Mouse (Mus musculus): ENCODE measurements around the gene Gnl2. TPM values are rescaled to one million over a fixed set of nuclear protein-coding genes. Genes with fewer than 3 reads are reported as not detected.

Gnl2 gene
- polyA plus RNA-seq, 1 experiment from 2014 or later: 31.8 TPM

DNA sequence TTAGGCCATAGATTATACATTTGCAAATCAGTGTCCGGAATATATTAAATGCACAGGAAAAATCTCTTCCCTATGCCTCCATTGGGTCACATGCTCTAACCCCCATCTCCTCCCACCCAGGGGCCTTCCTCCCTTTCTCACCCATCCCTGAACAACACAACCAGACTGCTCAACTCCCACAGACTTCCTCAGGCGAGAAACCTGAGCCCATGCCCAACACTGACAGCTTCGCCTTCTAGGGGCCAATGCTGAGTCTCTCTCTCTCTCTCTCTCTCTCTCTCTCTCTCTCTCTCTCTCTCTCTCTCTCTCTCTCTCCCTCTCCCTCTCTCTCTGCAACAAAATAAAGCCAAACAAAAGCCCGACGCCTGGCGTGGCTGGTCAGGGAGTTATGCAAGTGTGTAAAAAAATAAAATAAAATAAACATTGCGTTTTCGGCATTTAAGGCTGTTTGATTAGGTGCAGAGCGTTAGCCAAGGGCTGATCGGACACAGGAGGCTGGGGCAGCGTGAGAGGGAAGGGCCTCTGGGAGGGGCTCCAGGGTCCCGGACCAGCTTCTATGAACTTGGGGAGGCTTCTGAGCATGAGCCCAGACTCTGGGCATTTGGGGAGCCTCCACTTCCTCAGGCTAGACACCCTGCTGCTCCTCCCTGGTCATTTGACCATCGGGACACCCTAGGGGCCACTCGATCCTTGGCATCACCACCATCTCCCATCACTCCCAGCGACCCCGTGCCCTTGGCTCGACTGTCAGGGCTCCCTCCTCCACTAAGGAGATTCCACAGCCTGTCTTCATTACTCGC is 31.3 kb upstream of the Gnl2 start:
- no peak overlapping the region for H3K4me2 ChIP-seq
- peaks cover 88% of the 10 kb centered on the region for H3K27me3 ChIP-seq
- 10% methylated on average over 18 of the region's 18 CpGs for WGBS (ENCODE audit: insufficient replicate concordance)

DNA sequence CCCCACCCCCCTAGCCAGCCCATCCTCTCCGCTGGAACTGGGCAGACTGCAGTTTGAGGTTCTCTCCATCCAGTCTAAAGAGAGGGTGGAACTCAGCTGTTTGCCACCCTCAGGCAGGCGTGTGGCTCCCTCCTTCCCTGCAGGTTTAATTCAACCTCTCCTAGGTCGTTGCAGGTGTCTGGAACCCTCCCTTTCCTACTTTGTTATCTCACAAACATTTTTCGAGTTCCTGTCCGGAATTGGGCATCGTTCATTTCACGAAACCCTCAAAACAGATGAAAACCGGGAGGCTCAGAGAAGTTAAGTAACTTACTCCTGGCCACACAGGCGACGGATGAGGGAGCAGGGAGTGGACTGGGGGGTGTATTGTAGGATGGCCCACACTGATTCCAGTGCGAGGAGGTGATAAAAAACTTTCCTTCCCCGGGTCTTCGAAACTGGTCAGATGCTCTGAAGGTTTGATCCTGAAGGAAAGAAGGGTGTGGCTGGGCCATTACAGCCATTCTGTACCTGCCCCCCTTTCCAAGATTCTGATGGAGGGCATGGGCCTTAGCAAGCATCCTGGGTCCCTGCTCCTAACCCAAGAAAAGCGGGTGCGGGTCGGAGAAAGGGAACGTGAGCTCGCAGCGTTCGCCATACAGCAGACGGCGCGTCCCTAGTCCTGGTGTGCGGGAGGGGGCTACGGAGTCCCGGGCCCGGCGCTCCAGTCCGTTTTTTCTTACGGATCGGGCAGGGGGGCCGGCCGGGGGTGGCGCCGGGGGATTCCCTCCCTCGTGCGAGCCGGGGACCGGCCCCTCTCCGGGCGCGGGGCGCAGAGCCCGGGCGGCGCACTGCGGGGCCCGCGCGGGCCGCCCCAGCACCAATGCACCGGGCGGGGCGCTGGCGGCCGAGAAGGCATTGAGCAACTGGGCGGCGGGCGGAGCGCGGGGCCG is 30.4 kb upstream of the Gnl2 start, which contains the start of gene Rspo1:
Gene Rspo1, plus strand, starts transcription at position 760 of the 932 bp plus-strand sequence.
- Histone ChIP-seq H3K36me3 (replicated peaks) (no peaks in the 10 kb centered on the region), H3K9me3 (replicated peaks) (no peaks in the 10 kb centered on the region), H3K4me2 (peak within 1 kb of the TSS; percentile 56), H3K9ac (no peak within 1 kb of the TSS), H3K4me1 (replicated peaks) (peaks cover 10% of the 10 kb centered on the region; the same call in 1 of the 2 replicates), H3K27ac (replicated peaks) (no peak within 1 kb of the TSS), H3K27me3 (peaks cover 97% of the 10 kb centered on the region), H3K4me3 (replicated peaks) (peak within 1 kb of the TSS; percentile 39)
- 2% methylated on average over 45 of the region's 62 CpGs for WGBS (ENCODE audit: insufficient replicate concordance)
- no peak for ATAC-seq (ENCODE audit: insufficient read depth)

More for the DNA sequence above, 31.3 kb upstream of the Gnl2 start:
- no peak overlapping the region for H3K4me3 ChIP-seq (replicated peaks)
- no peaks in the 10 kb centered on the region for H3K36me3 ChIP-seq (replicated peaks)
- no peak for ATAC-seq (ENCODE audit: insufficient read depth)
- H3K27ac ChIP-seq (replicated peaks): no peak overlapping the region
- no peaks in the 10 kb centered on the region for H3K9me3 ChIP-seq (replicated peaks)
- H3K4me1 ChIP-seq (replicated peaks): peaks cover 10% of the 10 kb centered on the region; the same call in 1 of the 2 replicates
- no peak overlapping the region for H3K9ac ChIP-seq

DNA sequence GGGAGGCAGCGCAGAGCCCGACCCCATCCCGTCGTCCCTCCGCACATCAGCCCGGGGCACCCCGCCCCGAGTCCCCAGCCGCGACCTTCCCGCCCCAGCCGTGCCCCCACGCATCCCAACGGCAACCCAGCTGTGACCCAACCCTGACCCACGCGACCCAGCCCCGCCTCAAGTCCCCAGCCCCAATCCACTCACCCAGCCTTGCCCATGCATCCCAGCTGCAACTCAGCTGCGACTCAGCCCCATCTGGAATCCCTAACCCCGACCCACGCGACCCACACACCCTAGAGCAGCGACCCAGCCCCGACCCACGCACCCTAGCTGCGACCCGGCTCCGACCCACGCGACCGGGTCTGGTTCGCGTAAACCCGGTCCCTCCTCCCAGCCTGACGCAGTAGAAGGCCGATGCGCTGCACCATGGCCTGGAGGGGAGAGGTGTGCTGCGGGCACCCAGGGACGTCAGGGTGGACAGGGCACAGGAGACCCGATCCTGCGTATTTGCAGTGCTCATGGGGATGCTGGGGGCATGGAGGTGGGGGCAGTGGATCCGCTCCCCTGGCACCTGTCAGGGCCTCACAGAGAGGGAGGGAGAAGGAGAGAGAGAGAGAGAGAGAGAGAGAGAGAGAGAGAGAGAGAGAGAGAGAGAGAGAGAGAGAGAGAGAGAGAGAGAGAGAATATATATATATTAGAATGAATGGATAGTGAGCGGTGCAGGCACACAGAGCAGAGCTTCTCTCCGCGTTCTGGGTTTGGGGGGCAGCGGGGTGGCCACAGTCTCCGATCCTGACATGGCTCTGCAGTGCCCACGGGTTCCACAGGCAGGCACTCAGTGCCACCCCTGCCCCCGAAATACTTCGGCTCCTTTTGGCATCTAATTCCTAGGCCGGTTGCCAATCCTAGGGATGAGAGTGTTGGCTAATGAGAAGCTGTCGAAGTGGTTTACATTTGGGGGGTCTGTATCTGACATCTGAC is 29.4 kb upstream of the Gnl2 start:
- no peak overlapping the region for H3K27ac ChIP-seq (replicated peaks)
- peaks cover 98% of the 10 kb centered on the region for H3K27me3 ChIP-seq
- peak overlapping the region; percentile 39 for H3K4me3 ChIP-seq (replicated peaks)
- H3K4me2 ChIP-seq: peak overlapping the region; percentile 56
- H3K4me1 ChIP-seq (replicated peaks): peaks cover 10% of the 10 kb centered on the region; the same call in 1 of the 2 replicates
- ATAC-seq (ENCODE audit: insufficient read depth): no peak
- H3K36me3 ChIP-seq (replicated peaks): no peaks in the 10 kb centered on the region
- 7% methylated on average over 50 of the region's 51 CpGs for WGBS (ENCODE audit: insufficient replicate concordance)
- no peak overlapping the region for H3K9ac ChIP-seq
- no peaks in the 10 kb centered on the region for H3K9me3 ChIP-seq (replicated peaks)

DNA sequence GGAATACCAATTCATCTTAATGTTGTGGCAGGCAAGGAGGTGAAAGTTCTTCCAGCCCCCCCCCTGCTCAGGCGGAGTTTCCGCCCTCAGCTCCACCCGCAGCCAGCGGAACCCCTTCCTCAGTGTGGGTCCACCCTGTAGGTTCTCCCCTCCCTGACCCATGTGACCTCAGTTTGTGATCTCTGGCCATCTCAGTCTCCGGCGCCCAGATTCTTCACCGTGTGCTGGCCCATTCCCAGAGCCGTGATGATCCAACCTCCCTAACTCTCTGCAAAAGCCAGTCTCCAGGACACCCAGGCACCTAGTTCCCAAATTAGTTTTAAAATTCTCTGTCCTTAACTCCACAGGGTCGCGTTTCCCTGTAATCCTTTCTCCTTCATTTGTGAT is 28.7 kb upstream of the Gnl2 start:
- ATAC-seq (ENCODE audit: insufficient read depth): no peak
- H3K4me1 ChIP-seq (replicated peaks): peaks cover 10% of the 10 kb centered on the region; the same call in 1 of the 2 replicates
- no peaks in the 10 kb centered on the region for H3K9me3 ChIP-seq (replicated peaks)
- no peak overlapping the region for H3K4me2 ChIP-seq
- H3K9ac ChIP-seq: no peak overlapping the region
- WGBS (ENCODE audit: insufficient replicate concordance): 14% methylated on average over 10 of the region's 10 CpGs
- H3K4me3 ChIP-seq (replicated peaks): no peak overlapping the region
- no peak overlapping the region for H3K27ac ChIP-seq (replicated peaks)
- H3K27me3 ChIP-seq: peaks cover 93% of the 10 kb centered on the region
- no peaks in the 10 kb centered on the region for H3K36me3 ChIP-seq (replicated peaks)

DNA sequence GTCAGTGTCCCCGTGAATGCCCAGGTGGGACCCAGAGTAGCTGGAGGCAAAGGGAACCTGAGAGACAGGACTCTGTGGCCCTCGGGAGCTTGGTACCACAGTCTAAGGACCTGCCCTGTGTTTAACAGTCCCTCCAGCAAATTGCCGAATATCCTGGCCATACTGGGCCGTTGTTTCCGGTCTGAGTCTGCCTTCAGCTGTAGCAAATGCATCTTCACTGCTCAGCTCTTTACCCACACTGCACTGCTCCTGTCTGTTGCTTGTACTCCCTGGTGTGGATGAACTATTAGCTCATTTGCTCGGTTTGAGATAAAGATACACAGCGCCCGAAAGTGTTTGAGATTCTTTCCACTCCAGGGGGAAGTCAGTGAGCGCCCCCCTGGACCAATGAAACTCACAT is 28.0 kb upstream of the Gnl2 start:
- ATAC-seq (ENCODE audit: insufficient read depth): no peak
- no peaks in the 10 kb centered on the region for H3K9me3 ChIP-seq (replicated peaks)
- no peak overlapping the region for H3K9ac ChIP-seq
- no peaks in the 10 kb centered on the region for H3K36me3 ChIP-seq (replicated peaks)
- no peak overlapping the region for H3K27ac ChIP-seq (replicated peaks)
- peaks cover 90% of the 10 kb centered on the region for H3K27me3 ChIP-seq
- H3K4me1 ChIP-seq (replicated peaks): peaks cover 10% of the 10 kb centered on the region; the same call in 1 of the 2 replicates
- H3K4me3 ChIP-seq (replicated peaks): no peak overlapping the region
- 16% methylated on average over 9 of the region's 9 CpGs for WGBS (ENCODE audit: insufficient replicate concordance)
- H3K4me2 ChIP-seq: no peak overlapping the region

DNA sequence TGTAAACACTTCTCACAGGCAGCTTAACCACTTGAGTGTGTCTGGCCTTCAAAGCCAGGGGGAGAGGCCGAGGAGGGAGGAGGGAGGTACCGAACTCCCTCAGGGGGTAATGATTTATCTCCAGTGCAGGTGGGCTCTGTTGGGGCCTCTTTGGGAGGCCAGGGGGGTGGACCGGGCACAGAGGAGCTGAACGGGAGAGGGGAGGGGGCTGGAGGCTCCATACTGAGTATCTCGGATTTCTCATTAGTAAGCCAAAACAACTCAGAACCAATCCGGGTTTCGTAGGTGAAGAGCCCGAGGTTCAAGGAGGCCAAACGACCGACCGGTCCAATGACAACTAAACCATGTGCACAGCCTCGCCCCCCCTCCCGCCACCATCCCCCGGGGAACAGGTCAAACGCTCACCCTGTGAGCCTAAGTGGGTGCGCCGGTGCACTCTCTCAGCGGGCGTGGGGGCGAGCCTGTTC is 26.6 kb upstream of the Gnl2 start:
- 13% methylated on average over 20 of the region's 20 CpGs for WGBS (ENCODE audit: insufficient replicate concordance)
- Histone ChIP-seq H3K4me3 (replicated peaks) (no peak overlapping the region), H3K4me2 (peak overlapping the region; percentile 27), H3K9me3 (replicated peaks) (no peaks in the 10 kb centered on the region), H3K36me3 (replicated peaks) (no peaks in the 10 kb centered on the region), H3K27ac (replicated peaks) (no peak overlapping the region), H3K9ac (no peak overlapping the region), H3K27me3 (peaks cover 76% of the 10 kb centered on the region), H3K4me1 (replicated peaks) (peaks cover 10% of the 10 kb centered on the region; the same call in 1 of the 2 replicates)
- ATAC-seq (ENCODE audit: insufficient read depth): no peak

DNA sequence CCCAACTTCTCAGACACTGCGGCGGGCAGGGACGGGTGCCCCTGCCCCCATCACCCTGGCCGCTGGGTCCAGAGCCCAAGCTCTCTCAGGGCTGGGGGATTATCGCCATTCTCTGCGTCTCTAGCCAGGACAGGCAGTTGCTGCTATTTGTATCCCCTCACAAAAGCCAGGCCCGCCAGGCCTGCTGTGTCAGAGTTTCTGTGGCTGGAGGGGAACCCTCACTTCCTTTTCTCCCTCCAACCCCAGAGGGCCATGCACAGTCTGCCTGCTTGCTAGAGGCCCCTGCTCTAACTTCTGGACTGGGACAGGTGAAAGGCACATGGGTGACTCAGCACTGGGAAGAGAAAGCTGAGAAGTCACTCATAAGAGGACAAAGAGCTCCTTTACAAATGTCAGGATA is 26.1 kb upstream of the Gnl2 start:
- Histone ChIP-seq H3K9me3 (replicated peaks) (no peaks in the 10 kb centered on the region), H3K9ac (no peak overlapping the region), H3K4me2 (peak overlapping the region; percentile 27), H3K4me3 (replicated peaks) (no peak overlapping the region), H3K4me1 (replicated peaks) (peaks cover 10% of the 10 kb centered on the region; the same call in 1 of the 2 replicates), H3K27ac (replicated peaks) (no peak overlapping the region), H3K27me3 (peaks cover 71% of the 10 kb centered on the region), H3K36me3 (replicated peaks) (no peaks in the 10 kb centered on the region)
- 6% methylated on average over 7 of the region's 7 CpGs for WGBS (ENCODE audit: insufficient replicate concordance)
- ATAC-seq (ENCODE audit: insufficient read depth): no peak

DNA sequence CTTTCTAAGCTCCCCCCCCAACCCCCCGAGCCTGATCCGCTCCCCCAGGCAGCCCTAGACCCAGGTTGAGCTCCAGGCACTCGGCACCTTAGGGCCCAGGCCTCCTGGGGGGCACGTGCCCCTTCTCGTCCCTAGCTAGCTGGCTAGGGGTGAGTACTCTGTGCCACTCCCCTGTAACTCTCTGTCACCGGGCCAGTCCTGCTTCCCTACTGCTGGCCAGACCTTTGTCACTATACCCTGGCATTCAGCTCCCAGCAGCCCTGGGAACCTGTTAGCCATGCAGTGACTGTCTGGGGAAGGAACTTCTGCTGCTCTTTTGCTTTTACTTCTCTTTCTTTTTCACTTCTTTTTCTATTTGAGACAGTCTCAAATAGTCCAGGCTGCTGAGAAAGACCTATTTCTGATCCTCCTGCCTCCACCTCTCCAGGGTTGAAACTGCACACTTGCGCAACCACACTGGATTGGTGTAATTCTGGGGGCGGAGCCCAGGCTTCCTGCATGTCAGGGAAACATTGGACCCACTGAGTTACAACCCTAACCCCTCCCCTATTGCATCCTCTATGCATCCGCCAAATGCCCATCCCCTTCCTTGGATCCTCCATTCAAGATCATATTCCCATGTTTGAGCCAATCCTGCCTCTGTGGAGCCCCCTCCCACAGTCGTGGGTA is 18.8 kb upstream of the Gnl2 start:
- Histone ChIP-seq H3K4me1 (replicated peaks) (peaks cover 14% of the 10 kb centered on the region), H3K9ac (no peak overlapping the region), H3K4me3 (replicated peaks) (no peak overlapping the region), H3K9me3 (replicated peaks) (no peaks in the 10 kb centered on the region), H3K27me3 (peaks cover 6% of the 10 kb centered on the region; the same call in 1 of the 2 replicates), H3K4me2 (peak overlapping the region; percentile 10; the same call in 1 of the 2 replicates), H3K27ac (replicated peaks) (peak overlapping the region; percentile 60; the same call in 1 of the 2 replicates), H3K36me3 (replicated peaks) (no peaks in the 10 kb centered on the region)
- ATAC-seq (ENCODE audit: insufficient read depth): peak; percentile 47; the same call in 1 of the 2 replicates
- 39% methylated on average over 10 of the region's 10 CpGs for WGBS (ENCODE audit: insufficient replicate concordance)

DNA sequence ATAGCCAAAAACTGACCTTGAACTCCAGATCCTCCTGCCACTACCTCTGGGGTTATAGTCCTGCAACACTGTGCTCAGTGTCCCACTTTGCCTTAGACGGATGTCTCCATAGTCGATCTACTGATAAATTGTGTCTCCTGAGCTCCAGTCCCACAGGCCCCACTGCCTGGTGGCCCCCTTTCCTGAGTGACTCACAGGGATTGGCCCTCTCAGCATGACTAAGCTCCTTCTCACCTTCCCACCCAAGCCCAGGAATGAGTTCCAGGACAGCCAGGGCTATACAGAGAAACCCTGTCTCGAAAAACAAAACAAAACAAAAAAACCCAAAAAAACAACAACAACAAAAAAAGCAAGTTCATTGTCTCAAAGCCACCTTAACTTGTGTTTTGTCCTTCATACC is 16.8 kb upstream of the Gnl2 start:
- no peak for ATAC-seq (ENCODE audit: insufficient read depth)
- Histone ChIP-seq H3K9ac (no peak overlapping the region), H3K27me3 (peaks cover 14% of the 10 kb centered on the region), H3K4me3 (replicated peaks) (no peak overlapping the region), H3K36me3 (replicated peaks) (no peaks in the 10 kb centered on the region), H3K9me3 (replicated peaks) (no peaks in the 10 kb centered on the region), H3K27ac (replicated peaks) (no peak overlapping the region), H3K4me1 (replicated peaks) (peaks cover 14% of the 10 kb centered on the region), H3K4me2 (no peak overlapping the region)
- 58% methylated on average over 3 of the region's 3 CpGs for WGBS (ENCODE audit: insufficient replicate concordance)

DNA sequence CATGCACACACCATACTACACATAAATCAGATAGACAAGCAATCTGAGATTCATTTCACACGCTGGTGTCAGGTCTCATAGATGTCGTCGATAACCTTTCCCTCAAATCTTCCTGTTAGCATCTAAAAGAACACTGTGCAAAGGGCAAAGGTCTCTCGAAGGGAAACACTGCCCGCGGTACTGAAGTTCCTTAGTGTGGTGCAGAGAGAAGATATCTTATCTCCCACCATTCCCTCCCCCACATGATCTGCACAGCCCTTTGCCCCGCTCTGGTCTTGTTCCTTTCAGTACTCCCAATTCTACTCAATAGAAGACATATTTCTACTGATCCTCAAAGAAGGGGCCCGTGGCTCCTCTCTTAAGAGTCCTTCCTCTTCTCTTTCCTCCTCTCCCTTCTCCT is 13.4 kb upstream of the Gnl2 start:
- 22% methylated on average over 8 of the region's 8 CpGs for WGBS (ENCODE audit: insufficient replicate concordance)
- ATAC-seq (ENCODE audit: insufficient read depth): no peak
- Histone ChIP-seq H3K9ac (no peak overlapping the region), H3K9me3 (replicated peaks) (no peaks in the 10 kb centered on the region), H3K36me3 (replicated peaks) (no peaks in the 10 kb centered on the region), H3K4me1 (replicated peaks) (0 out of 2 replicates have a peak, but pooled peaks cover 4% of the 10 kb centered on the region), H3K27ac (replicated peaks) (no peak overlapping the region), H3K27me3 (peaks cover 48% of the 10 kb centered on the region), H3K4me3 (replicated peaks) (no peak overlapping the region), H3K4me2 (no peak overlapping the region)

All from liver, embryonic 15.5 days (tissue).